Mouse (Mus musculus): Measurements from ENCODE around the gene Arhgap15. TPM values are rescaled to one million over a fixed set of nuclear protein-coding genes. Genes with fewer than 3 reads are reported as not detected.

The Arhgap15 gene
- polyA plus RNA-seq, 1 experiment from 2014 or later, result 0.35 TPM

GRCm38 (mm10) chr2:44353594-44353993, 605.0 kb downstream of the Arhgap15 start:
- Histone ChIP-seq H3K4me1 (ENCODE audit: control insufficient read depth, insufficient read depth, low read length) (0 out of 2 replicates have a peak, but pooled peaks cover 3% of the 10 kb centered on the region), H3K36me3 (replicated peaks; ENCODE audit: control insufficient read depth, insufficient read depth, low read depth, low read length) (no peaks in the 10 kb centered on the region), H3K4me2 (ENCODE audit: low read depth, low read length) (no peak overlapping the region), H3K9ac (replicated peaks; ENCODE audit: low read length) (no peak overlapping the region), H3K4me3 (ENCODE audit: low read depth, low read length) (no peak overlapping the region), H3K9me3 (replicated peaks; ENCODE audit: control insufficient read depth, low read length) (no peaks in the 10 kb centered on the region), H3K27ac (replicated peaks; ENCODE audit: low read depth, low read length) (no peak overlapping the region), H3K27me3 (ENCODE audit: control insufficient read depth, insufficient read depth, low read length) (no peaks in the 10 kb centered on the region)
- ATAC-seq (replicated peaks; ENCODE audit: insufficient number of reproducible peaks, low FRiP score, low TSS enrichment, low read depth) (no peak), DNase-seq (ENCODE audit: low spot score) (no peak)
- WGBS, result 87% methylated on average over 4 of the region's 4 CpGs

GRCm38 (mm10) chr2:44354786-44355185, 606.2 kb downstream of the Arhgap15 start:
- H3K27me3 ChIP-seq (ENCODE audit: control insufficient read depth, insufficient read depth, low read length), result no peaks in the 10 kb centered on the region
- WGBS, result 87% methylated on average over 4 of the region's 4 CpGs
- no peak overlapping the region for H3K4me2 ChIP-seq (ENCODE audit: low read depth, low read length)
- no peak overlapping the region for H3K4me3 ChIP-seq (ENCODE audit: low read depth, low read length)
- no peak overlapping the region for H3K27ac ChIP-seq (replicated peaks; ENCODE audit: low read depth, low read length)
- DNase-seq (ENCODE audit: low spot score) (no peak), ATAC-seq (replicated peaks; ENCODE audit: insufficient number of reproducible peaks, low FRiP score, low TSS enrichment, low read depth) (no peak)
- H3K4me1 ChIP-seq (ENCODE audit: control insufficient read depth, insufficient read depth, low read length), result 0 out of 2 replicates have a peak, but pooled peaks cover 3% of the 10 kb centered on the region
- no peak overlapping the region for H3K9ac ChIP-seq (replicated peaks; ENCODE audit: low read length)
- no peaks in the 10 kb centered on the region for H3K36me3 ChIP-seq (replicated peaks; ENCODE audit: control insufficient read depth, insufficient read depth, low read depth, low read length)
- H3K9me3 ChIP-seq (replicated peaks; ENCODE audit: control insufficient read depth, low read length), result no peaks in the 10 kb centered on the region

- Histone ChIP-seq H3K9ac (replicated peaks; ENCODE audit: low read length) (no peak overlapping the region; the same call in 1 of the 2 replicates), H3K36me3 (replicated peaks; ENCODE audit: control insufficient read depth, insufficient read depth, low read depth, low read length) (no peaks in the 10 kb centered on the region), H3K27ac (replicated peaks; ENCODE audit: low read depth, low read length) (no peak overlapping the region), H3K9me3 (replicated peaks; ENCODE audit: control insufficient read depth, low read length) (no peaks in the 10 kb centered on the region), H3K4me2 (ENCODE audit: low read depth, low read length) (no peak overlapping the region), H3K27me3 (ENCODE audit: control insufficient read depth, insufficient read depth, low read length) (no peaks in the 10 kb centered on the region), H3K4me1 (ENCODE audit: control insufficient read depth, insufficient read depth, low read length) (0 out of 2 replicates have a peak, but pooled peaks cover 2% of the 10 kb centered on the region), H3K4me3 (ENCODE audit: low read depth, low read length) (no peak overlapping the region)
- ATAC-seq (replicated peaks; ENCODE audit: insufficient number of reproducible peaks, low FRiP score, low TSS enrichment, low read depth) (no peak), DNase-seq (ENCODE audit: low spot score) (peak; percentile 68)
- WGBS, result 22% methylated on average over 11 of the region's 11 CpGs
These were observed 606.7 kb downstream of the Arhgap15 start for GRCm38 (mm10) chr2:44355316-44355715.

GRCm38 (mm10) chr2:44356248-44356886, 607.7 kb downstream of the Arhgap15 start:
- Histone ChIP-seq H3K9ac (replicated peaks; ENCODE audit: low read length) (no peak overlapping the region), H3K4me1 (ENCODE audit: control insufficient read depth, insufficient read depth, low read length) (no peaks in the 10 kb centered on the region), H3K9me3 (replicated peaks; ENCODE audit: control insufficient read depth, low read length) (no peaks in the 10 kb centered on the region), H3K27ac (replicated peaks; ENCODE audit: low read depth, low read length) (no peak overlapping the region), H3K4me2 (ENCODE audit: low read depth, low read length) (no peak overlapping the region), H3K36me3 (replicated peaks; ENCODE audit: control insufficient read depth, insufficient read depth, low read depth, low read length) (no peaks in the 10 kb centered on the region), H3K27me3 (ENCODE audit: control insufficient read depth, insufficient read depth, low read length) (no peaks in the 10 kb centered on the region), H3K4me3 (ENCODE audit: low read depth, low read length) (no peak overlapping the region)
- DNase-seq (ENCODE audit: low spot score) (no peak), ATAC-seq (replicated peaks; ENCODE audit: insufficient number of reproducible peaks, low FRiP score, low TSS enrichment, low read depth) (no peak)
- WGBS, result 86% methylated on average over 5 of the region's 5 CpGs

GRCm38 (mm10) chr2:44356887-44357251, 608.2 kb downstream of the Arhgap15 start:
- Histone ChIP-seq H3K36me3 (replicated peaks; ENCODE audit: control insufficient read depth, insufficient read depth, low read depth, low read length) (no peaks in the 10 kb centered on the region), H3K4me1 (ENCODE audit: control insufficient read depth, insufficient read depth, low read length) (no peaks in the 10 kb centered on the region), H3K27me3 (ENCODE audit: control insufficient read depth, insufficient read depth, low read length) (no peaks in the 10 kb centered on the region), H3K4me2 (ENCODE audit: low read depth, low read length) (no peak overlapping the region), H3K9ac (replicated peaks; ENCODE audit: low read length) (no peak overlapping the region), H3K27ac (replicated peaks; ENCODE audit: low read depth, low read length) (no peak overlapping the region), H3K4me3 (ENCODE audit: low read depth, low read length) (no peak overlapping the region), H3K9me3 (replicated peaks; ENCODE audit: control insufficient read depth, low read length) (no peaks in the 10 kb centered on the region)
- DNase-seq (ENCODE audit: low spot score) (no peak), ATAC-seq (replicated peaks; ENCODE audit: insufficient number of reproducible peaks, low FRiP score, low TSS enrichment, low read depth) (no peak)
- WGBS, result 95% methylated on average over 6 of the region's 6 CpGs

GRCm38 (mm10) chr2:44380225-44380624, 631.6 kb downstream of the Arhgap15 start:
- Histone ChIP-seq H3K36me3 (replicated peaks; ENCODE audit: control insufficient read depth, insufficient read depth, low read depth, low read length) (no peaks in the 10 kb centered on the region), H3K9ac (replicated peaks; ENCODE audit: low read length) (no peak overlapping the region), H3K4me3 (ENCODE audit: low read depth, low read length) (no peak overlapping the region), H3K9me3 (replicated peaks; ENCODE audit: control insufficient read depth, low read length) (no peaks in the 10 kb centered on the region), H3K27ac (replicated peaks; ENCODE audit: low read depth, low read length) (no peak overlapping the region), H3K4me2 (ENCODE audit: low read depth, low read length) (no peak overlapping the region), H3K27me3 (ENCODE audit: control insufficient read depth, insufficient read depth, low read length) (no peaks in the 10 kb centered on the region), H3K4me1 (ENCODE audit: control insufficient read depth, insufficient read depth, low read length) (no peaks in the 10 kb centered on the region)
- no peak for DNase-seq (ENCODE audit: low spot score)
- WGBS, result 75% methylated on average over 2 of the region's 2 CpGs
- ATAC-seq (replicated peaks; ENCODE audit: insufficient number of reproducible peaks, low FRiP score, low TSS enrichment, low read depth), result no peak

- no peak overlapping the region for H3K9ac ChIP-seq (replicated peaks; ENCODE audit: low read length)
- 88% methylated on average over 6 of the region's 6 CpGs for WGBS
- H3K4me3 ChIP-seq (ENCODE audit: low read depth, low read length), result no peak overlapping the region
- H3K27me3 ChIP-seq (ENCODE audit: control insufficient read depth, insufficient read depth, low read length), result no peaks in the 10 kb centered on the region
- no peak for ATAC-seq (replicated peaks; ENCODE audit: insufficient number of reproducible peaks, low FRiP score, low TSS enrichment, low read depth)
- H3K36me3 ChIP-seq (replicated peaks; ENCODE audit: control insufficient read depth, insufficient read depth, low read depth, low read length), result no peaks in the 10 kb centered on the region
- no peak overlapping the region for H3K27ac ChIP-seq (replicated peaks; ENCODE audit: low read depth, low read length)
- no peaks in the 10 kb centered on the region for H3K4me1 ChIP-seq (ENCODE audit: control insufficient read depth, insufficient read depth, low read length)
- no peak for DNase-seq (ENCODE audit: low spot score)
- no peak overlapping the region for H3K4me2 ChIP-seq (ENCODE audit: low read depth, low read length)
- no peaks in the 10 kb centered on the region for H3K9me3 ChIP-seq (replicated peaks; ENCODE audit: control insufficient read depth, low read length)
These were observed 635.9 kb downstream of the Arhgap15 start for GRCm38 (mm10) chr2:44384541-44384940.

- ATAC-seq (replicated peaks; ENCODE audit: insufficient number of reproducible peaks, low FRiP score, low TSS enrichment, low read depth), result no peak
- no peak overlapping the region for H3K4me2 ChIP-seq (ENCODE audit: low read depth, low read length)
- H3K9ac ChIP-seq (replicated peaks; ENCODE audit: low read length), result no peak overlapping the region
- no peak overlapping the region for H3K27ac ChIP-seq (replicated peaks; ENCODE audit: low read depth, low read length)
- no peaks in the 10 kb centered on the region for H3K27me3 ChIP-seq (ENCODE audit: control insufficient read depth, insufficient read depth, low read length)
- DNase-seq (ENCODE audit: low spot score), result no peak
- no peaks in the 10 kb centered on the region for H3K4me1 ChIP-seq (ENCODE audit: control insufficient read depth, insufficient read depth, low read length)
- 79% methylated on average over 4 of the region's 4 CpGs for WGBS
- no peak overlapping the region for H3K4me3 ChIP-seq (ENCODE audit: low read depth, low read length)
- no peaks in the 10 kb centered on the region for H3K36me3 ChIP-seq (replicated peaks; ENCODE audit: control insufficient read depth, insufficient read depth, low read depth, low read length)
- no peaks in the 10 kb centered on the region for H3K9me3 ChIP-seq (replicated peaks; ENCODE audit: control insufficient read depth, low read length)
These were observed 640.9 kb downstream of the Arhgap15 start for GRCm38 (mm10) chr2:44389556-44389955.
